Mouse (Mus musculus) MEL-GATA-1-ER (cell line): ENCODE results near the gene BC016579.

ENCODE experiments used
- DNase-seq: peaks from one replicate; pipeline ENCODE4 v3.0.0-alpha.2; 2012; ENCODE audit warnings: low read depth; ENCODE audit errors: extremely low read depth

The BC016579 gene

GRCm38 (mm10) chr16:45643944-45644343 lies 9.9 kb downstream of the BC016579 start:
- DNase-seq = no peak

GRCm38 (mm10) chr16:45641301-45641700 lies 12.6 kb downstream of the BC016579 start:
- no peak for DNase-seq

- DNase-seq = no peak
Observed at GRCm38 (mm10) chr16:45640070-45640762, 13.7 kb downstream of the BC016579 start.

- DNase-seq = no peak
Observed at GRCm38 (mm10) chr16:45635826-45636225, 18.0 kb downstream of the BC016579 start.

- DNase-seq = no peak
Observed at GRCm38 (mm10) chr16:45632420-45632819, 21.4 kb downstream of the BC016579 start.

- no peak for DNase-seq
Observed at GRCm38 (mm10) chr16:45630347-45630960, 23.4 kb downstream of the BC016579 start.

GRCm38 (mm10) chr16:45629497-45630105 lies 24.3 kb downstream of the BC016579 start:
- DNase-seq = no peak

GRCm38 (mm10) chr16:45625342-45625741 lies 28.5 kb downstream of the BC016579 start:
- no peak for DNase-seq

- DNase-seq = no peak
Observed at GRCm38 (mm10) chr16:45624791-45625190, 29.1 kb downstream of the BC016579 start.

GRCm38 (mm10) chr16:45623230-45623629 lies 30.6 kb downstream of the BC016579 start:
- peak; percentile 58 for DNase-seq

GRCm38 (mm10) chr16:45619751-45620375 lies 34.0 kb downstream of the BC016579 start:
- no peak for DNase-seq

GRCm38 (mm10) chr16:45615944-45616343 lies 37.9 kb downstream of the BC016579 start:
- DNase-seq = no peak

GRCm38 (mm10) chr16:45613247-45613646 lies 40.6 kb downstream of the BC016579 start:
- DNase-seq = no peak

- no peak for DNase-seq
Observed at GRCm38 (mm10) chr16:45610267-45610666, 43.6 kb downstream of the BC016579 start, which contains the start of gene Gcsam. Gene Gcsam (plus strand): TSS chr16:45610380.

GRCm38 (mm10) chr16:45609300-45609699 lies 44.6 kb downstream of the BC016579 start:
- no peak for DNase-seq

GRCm38 (mm10) chr16:45608481-45608954 lies 45.4 kb downstream of the BC016579 start:
- DNase-seq = no peak

- DNase-seq = no peak
Observed at GRCm38 (mm10) chr16:45595494-45595893, 58.4 kb downstream of the BC016579 start.

- DNase-seq = no peak
Observed at GRCm38 (mm10) chr16:45593656-45594055, 60.2 kb downstream of the BC016579 start.

- DNase-seq = peak; percentile 42
Observed at GRCm38 (mm10) chr16:45582512-45582911, 71.4 kb downstream of the BC016579 start.

GRCm38 (mm10) chr16:45579883-45580282 lies 74.0 kb downstream of the BC016579 start:
- no peak for DNase-seq
